Mouse (Mus musculus): ENCODE measurements around the gene Trem2.

Gene Trem2

DNA sequence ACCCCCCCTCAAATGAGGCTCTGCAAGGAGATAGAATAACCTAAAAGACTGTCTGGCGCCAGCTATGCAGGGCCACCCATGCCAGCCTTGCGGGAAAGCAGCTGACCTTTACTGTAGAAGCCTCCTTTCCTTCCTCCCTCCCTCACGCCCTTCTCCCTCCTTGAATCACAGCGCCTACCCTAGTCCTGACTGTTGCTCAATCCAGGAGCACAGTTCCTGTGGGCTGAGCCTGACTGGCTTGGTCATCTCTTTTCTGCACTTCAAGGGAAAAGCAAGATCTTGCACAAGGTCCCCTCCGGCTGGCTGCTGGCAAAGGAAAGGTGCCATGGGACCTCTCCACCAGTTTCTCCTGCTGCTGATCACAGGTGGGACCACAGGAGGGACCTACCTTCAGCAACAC is at the start of gene Trem2:
Gene Trem2, plus strand, starts transcription at position 171 of the 400 bp plus-strand sequence.
- DNase-seq (ENCODE audit: low read depth, low spot score), result no peak

GRCm38 (mm10) chr17:48299203-48299602 is 47.0 kb upstream of the Trem2 start, which contains the start of gene Treml2:
Treml2 (plus strand) TSS chr17:48299498.
- DNase-seq (ENCODE audit: low read depth, low spot score), result peak; percentile 64

DNA sequence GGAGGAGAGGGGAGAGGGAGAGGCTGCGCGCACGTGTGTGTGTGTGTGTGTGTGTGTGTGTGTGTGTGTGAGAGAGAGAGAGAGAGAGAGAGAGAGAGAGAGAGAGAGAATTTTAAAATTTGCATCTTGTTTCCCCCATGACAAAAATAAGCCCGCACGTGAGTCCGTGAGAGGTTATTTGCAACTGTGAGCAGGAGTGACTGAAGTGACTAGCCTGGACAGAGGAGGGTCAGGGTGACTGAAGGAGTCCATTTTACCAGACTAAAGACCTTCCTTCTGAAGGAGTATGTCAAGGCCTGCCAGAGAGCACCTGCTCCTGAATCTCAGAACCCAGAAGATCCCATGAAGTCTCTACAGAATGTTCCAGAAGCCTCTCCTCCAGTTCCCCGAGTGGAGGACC is 46.4 kb upstream of the Trem2 start:
- DNase-seq (ENCODE audit: low read depth, low spot score), result peak; percentile 82

- peak; percentile 91 for DNase-seq (ENCODE audit: low read depth, low spot score)
Measured at GRCm38 (mm10) chr17:48300199-48300598, 46.0 kb upstream of the Trem2 start.

DNA sequence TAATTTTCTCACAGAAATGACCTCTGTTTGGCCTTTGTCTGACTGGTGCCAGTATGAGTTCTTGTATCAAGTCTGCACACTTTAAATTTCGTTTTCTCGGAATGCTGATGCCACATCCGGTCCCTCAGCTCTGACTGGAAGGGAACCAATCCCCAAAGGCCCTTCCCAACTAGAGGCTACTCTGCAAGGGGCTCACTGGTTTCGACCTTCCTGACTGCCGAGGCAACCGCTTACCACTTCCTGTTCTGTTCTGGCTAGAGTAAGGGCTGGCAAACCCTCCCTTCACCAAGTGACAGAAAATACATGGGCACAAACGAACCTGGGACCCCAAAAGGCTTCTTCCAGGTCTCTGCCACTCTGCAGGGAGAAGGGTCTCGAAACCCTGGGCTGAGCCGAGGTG is 45.3 kb upstream of the Trem2 start:
- DNase-seq (ENCODE audit: low read depth, low spot score), result peak; percentile 71

DNA sequence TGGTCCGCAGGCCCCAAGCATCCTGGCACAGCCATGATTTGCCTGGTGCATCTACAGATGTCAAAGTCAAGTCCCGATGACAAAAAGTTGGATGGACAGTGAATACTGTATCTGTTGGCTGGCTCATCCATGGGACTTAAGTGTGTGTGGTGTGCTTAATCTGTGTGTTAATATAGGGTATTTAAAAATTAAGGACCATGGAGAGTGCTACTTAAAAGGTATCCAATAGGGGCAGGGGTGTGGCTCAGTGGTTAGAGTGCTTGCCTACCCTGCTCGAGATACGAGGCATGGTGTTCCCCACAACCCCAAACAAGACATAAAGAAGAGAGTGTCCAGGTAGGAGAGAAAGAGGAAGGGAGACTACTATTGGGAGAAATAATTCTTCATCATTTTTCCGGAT is 44.4 kb upstream of the Trem2 start:
- DNase-seq (ENCODE audit: low read depth, low spot score), result no peak

DNA sequence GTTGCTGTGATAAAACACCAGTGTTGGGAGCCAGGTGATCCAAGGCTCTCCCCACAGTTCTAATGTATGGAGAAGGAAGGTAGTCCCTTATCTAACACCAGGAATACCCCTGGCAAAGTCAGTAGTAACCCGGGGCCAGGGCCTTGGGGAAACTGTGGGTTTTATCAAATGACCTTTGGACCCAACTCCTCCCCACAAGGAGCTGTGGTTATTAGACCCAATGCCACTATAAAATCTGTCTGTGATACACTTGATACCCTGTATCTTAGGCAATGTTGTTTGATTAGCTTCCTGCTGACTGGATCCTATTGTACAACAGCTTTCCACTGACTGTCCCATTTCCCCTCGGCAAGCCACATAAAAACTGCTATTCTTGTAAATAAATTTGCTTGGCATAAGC is 34.1 kb upstream of the Trem2 start:
- DNase-seq (ENCODE audit: low read depth, low spot score), result no peak

- DNase-seq (ENCODE audit: low read depth, low spot score), result peak; percentile 43
Measured at GRCm38 (mm10) chr17:48315905-48316579, 30.2 kb upstream of the Trem2 start, which contains the start of gene B430306N03Rik. B430306N03Rik (plus strand) TSS chr17:48316141.

DNA sequence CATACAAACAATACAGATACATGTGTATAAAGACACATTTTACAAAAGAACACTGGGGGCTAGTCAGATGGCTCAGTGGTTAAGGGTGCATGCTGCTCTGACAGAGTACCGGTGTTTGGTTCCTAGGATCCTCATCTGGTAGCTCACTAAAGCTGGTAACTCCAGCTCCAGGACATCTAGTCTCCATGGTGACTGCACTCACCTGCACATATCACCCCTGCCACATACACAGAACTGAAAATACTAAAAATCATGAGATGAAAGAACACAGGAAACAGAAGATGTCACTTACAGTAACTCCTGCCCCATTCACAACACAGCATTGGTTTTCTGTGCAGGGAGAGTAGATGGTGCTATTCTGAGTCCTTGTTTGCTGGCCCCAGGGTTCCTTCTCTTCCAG is 27.5 kb upstream of the Trem2 start:
- no peak for DNase-seq (ENCODE audit: low read depth, low spot score)

DNA sequence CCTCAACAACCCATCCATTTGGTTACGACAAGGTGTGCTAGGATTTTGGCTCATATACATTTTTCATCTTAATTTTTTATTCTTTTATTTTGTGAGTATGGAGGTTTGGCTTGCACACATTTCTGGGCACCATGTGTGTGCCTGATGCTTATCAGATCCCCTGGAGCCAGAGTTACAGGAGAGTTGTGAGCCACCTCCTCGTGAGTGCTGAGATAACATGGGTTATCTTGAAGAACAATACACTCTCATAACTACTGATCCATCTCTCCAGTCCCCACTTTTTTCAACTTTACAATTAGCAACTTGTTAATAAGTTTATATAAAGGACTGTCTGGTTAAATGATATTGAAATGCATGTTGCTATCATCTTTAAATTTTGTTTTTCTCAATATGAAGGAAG is 24.9 kb upstream of the Trem2 start:
- no peak for DNase-seq (ENCODE audit: low read depth, low spot score)

GRCm38 (mm10) chr17:48323236-48323635 is 23.0 kb upstream of the Trem2 start:
- DNase-seq (ENCODE audit: low read depth, low spot score), result no peak

GRCm38 (mm10) chr17:48324258-48324657 is 21.9 kb upstream of the Trem2 start:
- DNase-seq (ENCODE audit: low read depth, low spot score), result no peak

DNA sequence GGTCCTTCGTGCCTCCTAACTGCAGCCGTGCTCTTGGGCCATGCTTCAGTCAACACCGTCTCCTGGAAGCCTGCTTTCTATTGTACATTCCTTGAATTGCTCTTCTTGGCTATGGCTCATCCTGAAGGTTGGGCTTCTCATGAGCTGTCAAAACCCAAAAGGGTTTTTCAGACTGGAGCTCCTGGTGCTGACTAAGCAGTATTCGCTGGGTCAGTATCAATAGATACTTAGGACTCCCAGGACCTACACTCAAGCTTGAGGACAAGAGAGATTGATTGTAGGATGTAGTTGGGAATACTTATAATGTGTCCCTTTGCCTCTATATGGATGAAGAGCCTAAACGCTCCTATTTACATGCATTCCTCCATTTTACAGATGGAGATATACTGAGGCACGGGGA is 21.1 kb upstream of the Trem2 start:
- no peak for DNase-seq (ENCODE audit: low read depth, low spot score)

GRCm38 (mm10) chr17:48325638-48326037 is 20.6 kb upstream of the Trem2 start:
- DNase-seq (ENCODE audit: low read depth, low spot score), result no peak

- no peak for DNase-seq (ENCODE audit: low read depth, low spot score)
Measured at GRCm38 (mm10) chr17:48326656-48327055, 19.5 kb upstream of the Trem2 start.

GRCm38 (mm10) chr17:48332524-48332923 is 13.7 kb upstream of the Trem2 start:
- DNase-seq (ENCODE audit: low read depth, low spot score), result peak; percentile 12

DNA sequence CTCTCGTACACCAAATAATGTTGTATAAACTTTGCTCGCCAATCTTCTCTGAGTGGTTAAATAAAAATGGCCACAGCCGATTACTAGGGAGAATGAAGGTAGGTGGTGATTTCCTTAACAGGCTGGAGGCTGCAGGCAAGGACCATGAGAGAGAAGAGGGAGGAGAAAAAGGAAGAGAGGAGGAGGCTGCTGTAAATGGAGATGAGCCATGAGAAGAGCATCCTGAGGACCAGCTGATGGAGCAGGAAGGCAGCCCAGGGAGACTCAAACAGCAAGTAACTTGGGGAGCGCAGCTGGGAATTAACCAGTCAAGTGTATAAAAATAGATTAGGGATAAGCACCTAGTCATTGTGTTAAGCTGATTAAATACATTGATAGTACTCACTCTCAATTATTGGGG is 12.0 kb upstream of the Trem2 start:
- no peak for DNase-seq (ENCODE audit: low read depth, low spot score)

GRCm38 (mm10) chr17:48336857-48337256 is 9.3 kb upstream of the Trem2 start:
- peak; percentile 79 for DNase-seq (ENCODE audit: low read depth, low spot score)

- DNase-seq (ENCODE audit: low read depth, low spot score), result no peak
Measured at GRCm38 (mm10) chr17:48340267-48340666, 5.9 kb upstream of the Trem2 start.

- DNase-seq (ENCODE audit: low read depth, low spot score), result no peak
Measured at GRCm38 (mm10) chr17:48341947-48342346, 4.3 kb upstream of the Trem2 start.

DNA sequence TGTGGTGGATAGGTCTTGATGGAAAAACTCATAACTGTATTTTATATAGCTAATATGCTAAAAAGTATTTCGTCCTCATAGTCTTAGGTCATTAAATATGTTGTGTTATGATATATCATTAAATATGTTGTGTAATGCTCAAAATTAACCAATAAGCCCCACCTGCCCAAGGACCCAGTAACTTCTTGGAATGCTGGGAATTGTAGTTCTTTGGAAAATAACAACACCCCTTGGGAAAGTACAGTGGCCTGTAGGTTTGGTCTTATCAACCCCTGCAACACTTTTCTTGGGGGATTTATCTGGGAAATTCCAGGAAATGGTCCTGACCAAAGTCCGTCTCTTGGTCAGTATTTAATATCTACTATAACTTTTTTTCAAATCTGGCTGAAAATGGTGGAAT is 3.1 kb upstream of the Trem2 start:
- DNase-seq (ENCODE audit: low read depth, low spot score), result no peak

DNA sequence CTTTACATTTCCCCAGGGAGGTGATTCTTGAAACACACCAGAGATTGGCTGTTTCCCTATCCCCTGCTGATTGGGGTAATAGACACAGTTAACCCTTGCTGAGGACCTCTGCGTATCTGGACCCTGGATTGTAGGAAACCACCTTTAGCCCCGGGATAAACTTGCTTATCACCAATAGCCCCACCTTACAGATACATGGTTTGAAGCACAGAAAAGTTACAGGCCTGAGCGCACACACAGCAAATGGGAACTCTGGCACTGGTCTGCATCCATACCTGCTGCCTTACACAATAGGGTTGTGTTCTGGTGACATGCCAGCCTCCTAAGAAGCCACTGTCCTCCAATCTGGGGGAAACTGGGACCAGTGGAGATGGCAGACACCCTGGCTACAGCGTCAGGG is 377 bp upstream of the Trem2 start:
- DNase-seq (ENCODE audit: low read depth, low spot score), result no peak

DNA sequence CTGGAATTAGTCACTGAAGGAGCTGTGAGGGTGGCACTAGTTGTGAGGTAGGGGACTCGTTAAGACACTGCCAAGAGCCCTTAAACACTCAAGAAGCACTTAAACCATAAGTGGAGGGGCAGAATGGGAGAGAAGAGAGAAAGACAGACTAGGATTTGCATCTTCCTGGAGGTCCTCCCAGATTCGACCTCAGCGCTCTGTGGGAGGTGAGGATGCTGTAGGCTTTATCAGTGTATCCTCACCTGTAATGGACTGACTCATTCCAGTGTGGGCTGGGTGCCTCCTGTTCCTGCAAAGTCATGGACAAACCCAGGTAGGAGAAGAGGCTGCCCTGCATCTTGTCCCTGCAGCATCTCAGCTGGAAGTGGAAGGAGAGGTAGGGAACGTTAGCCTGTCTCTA is 633 bp downstream of the Trem2 start:
- DNase-seq (ENCODE audit: low read depth, low spot score), result no peak

- no peak for DNase-seq (ENCODE audit: low read depth, low spot score)
Measured at GRCm38 (mm10) chr17:48347287-48347686, 1.1 kb downstream of the Trem2 start.
